Mouse (Mus musculus) T-helper 17 cell (primary cell): ENCODE measurements around the gene Cers5.
"Not testable (repeated sequence)": the region's sequence is repeated elsewhere in the genome, so short reads cannot be mapped to it uniquely, and the experiment has no call there.

ENCODE experiments used
- in situ Hi-C, 2 experiments: fragments of 300-600 bp; cut with MboI, MseI; formaldehyde crosslinking; loops; 1 replicate in 1 of 2; 2 replicates in 1 of 2; pipeline ENCODE4 v1.15.1; 2025; ENCODE audit warnings: high pct_unique_total_duplicates in 2 of 2

Cers5 gene

GRCm38 (mm10) chr15:99711491-99711890 is 61.2 kb downstream of the Cers5 start:
- in situ Hi-C loops, result no loop called here

GRCm38 (mm10) chr15:99710221-99711190 is 62.2 kb downstream of the Cers5 start:
- in situ Hi-C loops, result no loop called here

GRCm38 (mm10) chr15:99708176-99708575 is 64.5 kb downstream of the Cers5 start:
- in situ Hi-C loops, result no loop called here

GRCm38 (mm10) chr15:99705440-99706048 is 67.1 kb downstream of the Cers5 start, which contains the start of gene Gm17349:
Gene Gm17349, minus strand, starts transcription at chr15:99705490.
- in situ Hi-C loops, result no loop called here

- in situ Hi-C loops, result no loop called here
These were observed 67.8 kb downstream of the Cers5 start for GRCm38 (mm10) chr15:99704881-99705280.

- in situ Hi-C loops, result no loop called here
These were observed 68.5 kb downstream of the Cers5 start for GRCm38 (mm10) chr15:99704041-99704681.

GRCm38 (mm10) chr15:99703676-99704040 is 69.0 kb downstream of the Cers5 start:
- in situ Hi-C loops, result no loop called here

GRCm38 (mm10) chr15:99703104-99703503 is 69.6 kb downstream of the Cers5 start:
- in situ Hi-C loops, result no loop called here

- in situ Hi-C loops, result no loop called here
These were observed 70.4 kb downstream of the Cers5 start, which contains the start of gene Smarcd1 for GRCm38 (mm10) chr15:99701999-99702900. Gene Smarcd1, plus strand, starts transcription at chr15:99702129.

GRCm38 (mm10) chr15:99701640-99701998 is 71.1 kb downstream of the Cers5 start:
- in situ Hi-C loops, result not testable (repeated sequence)

- in situ Hi-C loops, result no loop called here
These were observed 72.2 kb downstream of the Cers5 start for GRCm38 (mm10) chr15:99700219-99701106.

GRCm38 (mm10) chr15:99699715-99700114 is 73.0 kb downstream of the Cers5 start:
- in situ Hi-C loops, result loop anchor here in 1 of 2 experiments (25.0 kb wide), 1 partner anchor 1163 kb away; the partner anchor contains the start of gene Scn8a

GRCm38 (mm10) chr15:99698533-99699085 is 74.1 kb downstream of the Cers5 start:
- in situ Hi-C loops, result loop anchor here in 1 of 2 experiments (25.0 kb wide), 1 partner anchor 1164 kb away; the partner anchor contains the start of gene Scn8a

GRCm38 (mm10) chr15:99697309-99697708 is 75.4 kb downstream of the Cers5 start:
- in situ Hi-C loops, result loop anchor here in 1 of 2 experiments (25.0 kb wide), 1 partner anchor 1165 kb away; the partner anchor contains the start of gene Scn8a

- in situ Hi-C loops, result loop anchor here in 1 of 2 experiments (25.0 kb wide), 1 partner anchor 1170 kb away; the partner anchor contains the start of gene Scn8a
These were observed 80.7 kb downstream of the Cers5 start for GRCm38 (mm10) chr15:99691976-99692375.

GRCm38 (mm10) chr15:99690924-99691323 is 81.8 kb downstream of the Cers5 start:
- in situ Hi-C loops, result loop anchor here in 1 of 2 experiments (25.0 kb wide), 1 partner anchor 1171 kb away; the partner anchor contains the start of gene Scn8a

GRCm38 (mm10) chr15:99688712-99689111 is 84.0 kb downstream of the Cers5 start:
- in situ Hi-C loops, result loop anchor here in 1 of 2 experiments (25.0 kb wide), 1 partner anchor 1174 kb away; the partner anchor contains the start of gene Scn8a
